Mouse (Mus musculus) megakaryocyte, embryonic 14.5 days (primary cell): ENCODE data around the gene Gpr153.

ENCODE experiments used
- FLI1 ChIP-seq: IDR thresholded peaks from 2 replicates; pipeline ENCODE4 v1.6.1; 2012; ENCODE audit warnings: low read length, inconsistent platforms, mixed read lengths
- GATA1 ChIP-seq: IDR thresholded peaks from 3 replicates; pipeline ENCODE4 v1.6.1; 2012; ENCODE audit warnings: mixed read lengths, low read length, inconsistent platforms, borderline replicate concordance

DNA sequence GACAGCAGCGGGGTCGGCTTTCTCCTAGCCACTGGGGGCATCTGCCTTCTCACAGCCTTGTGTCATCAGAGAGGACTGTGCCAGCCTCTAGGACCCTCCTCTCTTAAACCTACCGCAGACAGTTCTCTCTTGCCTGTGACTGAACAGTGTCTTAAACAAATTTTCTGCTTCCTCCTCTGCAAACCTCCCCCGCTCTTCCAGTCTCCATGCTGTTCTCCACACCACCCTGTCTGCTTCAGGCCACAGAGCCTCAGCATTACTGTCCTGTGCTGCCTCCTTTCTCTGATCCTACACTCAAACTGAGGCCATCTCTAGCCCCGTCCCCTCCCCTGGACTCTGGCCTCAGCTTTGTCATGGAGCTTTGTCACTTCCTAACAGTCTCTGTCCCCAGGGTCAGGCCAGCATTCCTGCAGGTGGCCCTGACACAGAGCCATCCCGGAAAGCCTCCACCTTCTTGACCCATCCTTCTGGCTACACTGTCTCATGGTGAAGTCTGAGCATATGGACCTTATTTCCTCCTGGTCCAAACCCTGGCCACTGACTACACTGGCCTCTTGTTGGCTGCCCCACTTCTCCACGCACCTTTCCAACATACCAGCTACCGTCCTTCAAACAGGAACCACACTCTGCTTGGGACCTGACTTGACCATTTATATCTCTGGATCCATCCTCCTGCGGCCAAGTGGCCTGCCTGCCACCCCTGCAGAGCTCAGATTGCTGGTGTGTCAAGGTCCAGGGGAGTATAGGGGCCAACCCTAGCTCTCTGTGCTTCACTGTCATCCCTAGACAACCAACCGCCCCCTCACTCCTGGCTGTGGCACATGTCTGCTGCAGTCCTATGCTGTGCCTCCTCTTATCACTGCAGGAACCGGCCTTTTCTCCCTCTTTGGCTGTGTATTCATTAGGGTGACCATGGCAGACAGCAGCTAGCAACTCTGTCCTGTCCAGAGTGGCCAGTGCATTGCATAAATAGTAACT lies 29.2 kb upstream of the Gpr153 start:
- no peak for TF ChIP-seq GATA1
- no peak for TF ChIP-seq FLI1
